Mouse (Mus musculus) forebrain, embryonic 13.5 days (tissue): Measurements from ENCODE around the gene Dpp10. TPM values are rescaled to one million over a fixed set of nuclear protein-coding genes. Genes with fewer than 3 reads are reported as not detected.

Experiments
- ATAC-seq: fragments of 200-750 bp; cut with Nextera tagmentation; 2 replicates; pipeline ENCODE4 v1.8.0; 2017
- H3K27ac ChIP-seq: fragments of 300-500 bp; sonication (generic); 2 replicates; pipeline ENCODE4 v1.5.1; 2015; ENCODE audit warnings: inconsistent platforms, mild to moderate bottlenecking, moderate library complexity
- H3K27me3 ChIP-seq: fragments of 300-500 bp; sonication (generic); 2 replicates; pipeline ENCODE4 v1.6.1; 2015; ENCODE audit warnings: mild to moderate bottlenecking, inconsistent platforms
- H3K36me3 ChIP-seq: fragments of 300-500 bp; sonication (generic); 2 replicates; pipeline ENCODE4 v1.6.1; 2015; ENCODE audit warnings: mild to moderate bottlenecking, inconsistent platforms; ENCODE audit not compliant: poor library complexity, severe bottlenecking
- H3K4me1 ChIP-seq: fragments of 300-500 bp; sonication (generic); 2 replicates; pipeline ENCODE4 v1.6.1; 2015; ENCODE audit warnings: inconsistent platforms
- H3K4me2 ChIP-seq: fragments of 300-500 bp; sonication (generic); 2 replicates; pipeline ENCODE4 v1.6.1; 2015; ENCODE audit warnings: inconsistent platforms, mild to moderate bottlenecking, moderate library complexity
- H3K4me3 ChIP-seq: fragments of 300-500 bp; sonication (generic); 2 replicates; pipeline ENCODE4 v1.5.1; 2015; ENCODE audit warnings: mild to moderate bottlenecking, inconsistent platforms
- H3K9ac ChIP-seq: fragments of 300-500 bp; sonication (generic); 2 replicates; pipeline ENCODE4 v1.6.1; 2015; ENCODE audit warnings: mild to moderate bottlenecking, inconsistent platforms
- H3K9me3 ChIP-seq: fragments of 300-500 bp; sonication (generic); replicated peaks from 2 replicates; pipeline ENCODE4 v1.6.1; 2016; ENCODE audit warnings: inconsistent platforms
- WGBS: fragments of 180-500 bp; shearing (Covaris S2); methylation state at CpG from one replicate; pipeline ENCODE4 v1.1.7; 2015; 5-methylcytosine and 5-hydroxymethylcytosine counted together
- polyA plus RNA-seq: library from polyadenylated mRNA; unstranded; fragments of >200 nt; fragmentation: Nextera tagmentation; extraction: Ambion mirVana; gene quantifications from 2 replicates; pipeline ENCODE4 v1.2.1, GENCODE M21; 2015

The Dpp10 gene
- polyA plus RNA-seq, 1 experiment from 2014 or later = 2.9 TPM

DNA sequence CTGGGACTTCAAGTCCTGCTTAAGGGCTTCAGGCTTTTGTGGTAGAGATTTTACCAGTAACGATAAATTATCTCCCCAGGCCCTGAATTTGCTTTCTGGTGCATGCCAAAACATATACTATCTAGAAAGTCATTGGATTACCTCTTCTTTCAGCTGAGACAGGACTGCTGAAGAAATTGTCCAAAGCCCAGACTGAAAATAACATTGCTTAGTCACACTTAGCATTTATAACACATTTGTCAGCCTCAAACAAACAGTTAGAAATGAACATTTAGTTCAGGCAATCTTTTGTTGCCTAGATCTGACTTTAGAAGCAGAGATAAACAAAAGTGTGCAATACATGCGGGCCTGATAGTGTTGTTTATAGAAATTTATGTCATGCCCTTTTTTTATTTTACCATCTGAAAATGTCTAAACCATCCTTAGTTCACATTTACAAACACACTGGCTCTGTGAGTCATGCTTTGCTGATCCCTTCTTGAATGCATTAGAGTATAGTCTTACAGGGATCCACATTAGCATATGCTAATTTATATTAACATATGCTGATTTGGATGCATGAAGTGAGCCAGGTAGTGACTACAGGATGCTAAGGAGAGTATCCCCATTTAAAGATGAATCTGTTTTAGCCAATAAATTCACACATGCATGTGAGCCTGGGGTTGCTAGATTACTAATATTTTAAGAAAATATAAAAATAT, 59.9 kb downstream of the Dpp10 start:
- Histone ChIP-seq H3K27ac (no peak overlapping the region), H3K4me2 (no peak overlapping the region), H3K36me3 (no peaks in the 10 kb centered on the region), H3K4me1 (no peaks in the 10 kb centered on the region), H3K9ac (no peak overlapping the region), H3K9me3 (no peaks in the 10 kb centered on the region), H3K4me3 (no peak overlapping the region), H3K27me3 (no peaks in the 10 kb centered on the region)
- ATAC-seq = 0 out of 2 replicates have a peak, but pooled peaks have one; percentile 55
- WGBS = 80% methylated on average over 2 of the region's 2 CpGs

DNA sequence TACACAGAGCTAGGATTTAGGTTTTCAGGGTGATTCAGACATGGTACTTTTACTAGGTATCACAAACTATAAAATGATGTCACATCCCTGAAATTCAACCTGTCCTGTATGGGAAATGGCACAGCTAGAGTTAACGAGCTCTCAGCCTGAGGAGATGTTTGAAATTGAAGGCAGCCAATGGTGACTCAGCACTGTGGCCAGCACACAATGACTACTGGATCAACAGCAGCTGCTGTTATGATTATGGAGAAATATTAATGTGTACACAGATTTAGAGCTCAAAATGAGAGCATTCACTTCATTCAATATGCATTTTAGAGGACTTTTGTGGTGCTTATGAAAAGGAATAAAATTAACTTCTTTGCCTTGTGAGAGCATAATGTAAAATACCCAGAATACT, 66.8 kb downstream of the Dpp10 start:
- Histone ChIP-seq H3K4me2 (no peak overlapping the region), H3K4me1 (no peaks in the 10 kb centered on the region), H3K27ac (no peak overlapping the region), H3K27me3 (no peaks in the 10 kb centered on the region), H3K9me3 (no peaks in the 10 kb centered on the region), H3K36me3 (no peaks in the 10 kb centered on the region), H3K9ac (no peak overlapping the region), H3K4me3 (no peak overlapping the region)
- no peak for ATAC-seq
- WGBS = 58% methylated on average over 1 of the region's 1 CpGs

DNA sequence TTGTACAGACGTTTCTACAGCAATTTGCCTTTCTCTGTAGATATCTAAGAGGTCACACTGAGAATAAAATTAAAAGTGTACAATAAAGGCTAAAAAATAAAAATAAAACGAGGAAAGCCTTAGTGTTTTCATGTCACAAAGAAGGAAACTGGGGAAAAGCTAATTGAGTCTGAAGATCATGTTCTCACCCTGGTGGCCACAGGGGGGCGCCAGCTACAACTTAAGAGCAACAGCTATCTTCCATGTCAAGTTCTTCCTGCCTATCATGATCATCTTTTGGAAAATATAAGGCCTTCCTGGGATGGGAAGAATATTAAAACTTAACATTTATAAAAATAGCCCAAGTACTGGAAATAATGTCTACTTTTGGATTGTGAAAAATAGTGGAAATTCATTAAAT, 70.7 kb downstream of the Dpp10 start:
- no peak for ATAC-seq
- Histone ChIP-seq H3K4me1 (no peaks in the 10 kb centered on the region), H3K36me3 (no peaks in the 10 kb centered on the region), H3K4me2 (no peak overlapping the region), H3K9me3 (no peaks in the 10 kb centered on the region), H3K27me3 (no peaks in the 10 kb centered on the region), H3K4me3 (no peak overlapping the region), H3K9ac (no peak overlapping the region), H3K27ac (no peak overlapping the region)
- 27% methylated on average over 3 of the region's 3 CpGs for WGBS

DNA sequence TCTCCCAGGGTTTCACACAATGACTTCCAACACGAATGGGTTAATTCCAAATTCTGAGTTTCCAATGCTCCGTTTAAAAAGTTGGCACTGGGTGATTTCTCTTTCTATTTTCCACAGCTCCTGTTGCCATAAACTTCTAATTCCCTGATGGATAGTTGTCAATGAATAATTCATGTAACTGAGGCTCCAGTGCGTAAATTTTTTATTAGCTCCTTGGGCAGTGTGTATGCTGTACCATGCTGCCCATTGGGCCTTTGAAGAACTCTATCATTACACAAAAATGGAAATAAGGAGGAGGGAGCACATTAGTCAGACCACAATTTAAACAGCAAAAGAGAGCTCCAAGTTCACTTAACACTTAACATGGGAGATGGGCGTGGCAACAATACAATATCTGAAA, 99.2 kb downstream of the Dpp10 start:
- no peaks in the 10 kb centered on the region for H3K36me3 ChIP-seq
- no peak for ATAC-seq
- no peaks in the 10 kb centered on the region for H3K27me3 ChIP-seq
- no peak overlapping the region for H3K9ac ChIP-seq
- H3K4me2 ChIP-seq = no peak overlapping the region
- no peak overlapping the region for H3K4me3 ChIP-seq
- H3K27ac ChIP-seq = no peak overlapping the region
- 62% methylated on average over 4 of the region's 4 CpGs for WGBS
- H3K4me1 ChIP-seq = no peaks in the 10 kb centered on the region
- H3K9me3 ChIP-seq = no peaks in the 10 kb centered on the region

DNA sequence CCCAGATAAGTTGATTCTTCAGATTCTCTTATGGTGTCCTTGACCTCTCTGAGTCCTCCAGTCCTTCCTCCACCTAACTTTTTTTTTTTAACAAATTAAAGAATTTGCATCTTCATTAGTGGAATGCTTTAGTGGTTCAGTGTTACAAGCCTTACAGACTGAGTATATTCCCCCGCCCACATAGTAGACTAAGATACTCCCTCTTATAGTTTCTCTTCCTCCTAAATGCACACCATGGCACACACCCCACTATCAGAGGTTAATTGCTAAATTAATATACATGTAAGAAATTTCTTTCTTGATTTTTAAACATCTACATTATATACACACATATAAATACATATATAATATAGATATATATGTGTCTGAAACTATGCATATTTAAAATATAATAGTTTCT, 104.5 kb downstream of the Dpp10 start:
- Histone ChIP-seq H3K27me3 (no peaks in the 10 kb centered on the region), H3K9ac (no peak overlapping the region), H3K36me3 (no peaks in the 10 kb centered on the region), H3K27ac (no peak overlapping the region), H3K4me3 (no peak overlapping the region), H3K4me1 (no peaks in the 10 kb centered on the region), H3K9me3 (no peaks in the 10 kb centered on the region), H3K4me2 (no peak overlapping the region)
- ATAC-seq = no peak
- 93% methylated on average over 1 of the region's 1 CpGs for WGBS

DNA sequence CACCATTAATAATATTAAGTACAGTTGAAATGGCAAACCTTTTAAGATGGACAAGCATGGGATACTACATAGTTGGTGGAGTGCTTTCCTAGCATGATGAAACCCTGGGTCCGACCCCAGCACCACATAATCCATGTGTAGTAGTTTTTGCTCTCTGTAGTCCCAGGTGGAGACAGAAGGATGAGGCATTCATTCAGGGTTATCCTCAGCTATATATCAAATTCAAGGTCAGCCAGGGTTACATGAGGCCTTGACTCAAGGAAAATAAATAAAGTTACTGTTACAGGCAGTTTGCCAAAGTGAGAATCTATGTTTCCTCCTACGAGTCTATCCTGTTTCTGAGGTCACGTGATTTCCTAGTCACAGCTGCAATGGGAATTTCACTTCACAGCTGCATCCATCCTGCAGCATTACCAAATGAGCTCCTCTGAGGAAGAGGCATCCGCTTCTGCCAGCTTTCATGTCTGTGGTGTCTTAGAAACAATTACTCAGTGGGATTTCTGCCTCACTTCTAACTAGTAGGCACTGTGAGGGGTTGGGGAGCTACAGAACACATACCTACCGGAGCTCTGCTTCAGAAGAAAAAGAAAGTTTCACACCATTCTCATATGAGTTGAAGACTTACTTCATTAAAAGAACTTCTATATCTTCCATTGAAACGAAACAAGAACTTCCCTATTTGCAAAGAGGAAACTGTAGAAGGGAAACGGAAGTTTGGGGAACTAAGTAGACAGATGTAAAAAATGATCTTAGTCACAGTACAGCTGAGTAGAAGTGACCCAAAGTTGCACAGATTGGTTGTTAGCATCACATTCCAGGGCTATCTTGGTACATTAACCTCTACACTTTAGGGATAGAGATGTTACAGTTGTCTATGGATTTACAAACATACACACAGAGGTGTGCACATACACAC, 111.3 kb downstream of the Dpp10 start:
- Histone ChIP-seq H3K4me2 (no peak overlapping the region), H3K9ac (no peak overlapping the region), H3K4me1 (no peaks in the 10 kb centered on the region), H3K9me3 (no peaks in the 10 kb centered on the region), H3K27ac (no peak overlapping the region), H3K27me3 (no peaks in the 10 kb centered on the region), H3K36me3 (no peaks in the 10 kb centered on the region), H3K4me3 (no peak overlapping the region)
- ATAC-seq = no peak
- WGBS = 81% methylated on average over 7 of the region's 7 CpGs

DNA sequence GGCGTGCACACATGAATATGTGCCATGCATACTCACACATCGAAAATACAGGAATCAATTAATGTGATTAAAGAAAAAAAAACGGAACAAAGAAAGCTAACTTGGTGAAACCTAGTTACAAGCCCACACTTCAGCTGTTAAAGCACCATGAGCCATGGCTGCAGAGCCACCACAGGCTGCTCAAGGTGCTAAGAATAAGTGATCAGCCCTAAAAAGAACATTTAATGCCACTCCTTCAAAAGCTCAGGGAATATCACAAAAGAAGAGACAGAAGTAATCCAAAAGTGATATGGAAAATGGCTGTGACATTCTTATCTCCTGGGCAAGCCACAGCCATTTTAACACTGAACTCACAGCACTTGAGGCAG, 117.4 kb downstream of the Dpp10 start:
- no peak overlapping the region for H3K27ac ChIP-seq
- no peak overlapping the region for H3K4me3 ChIP-seq
- no peaks in the 10 kb centered on the region for H3K36me3 ChIP-seq
- no peak overlapping the region for H3K9ac ChIP-seq
- no peaks in the 10 kb centered on the region for H3K9me3 ChIP-seq
- WGBS = 84% methylated on average over 3 of the region's 3 CpGs
- no peak overlapping the region for H3K4me2 ChIP-seq
- H3K27me3 ChIP-seq = no peaks in the 10 kb centered on the region
- H3K4me1 ChIP-seq = no peaks in the 10 kb centered on the region
- ATAC-seq = no peak

DNA sequence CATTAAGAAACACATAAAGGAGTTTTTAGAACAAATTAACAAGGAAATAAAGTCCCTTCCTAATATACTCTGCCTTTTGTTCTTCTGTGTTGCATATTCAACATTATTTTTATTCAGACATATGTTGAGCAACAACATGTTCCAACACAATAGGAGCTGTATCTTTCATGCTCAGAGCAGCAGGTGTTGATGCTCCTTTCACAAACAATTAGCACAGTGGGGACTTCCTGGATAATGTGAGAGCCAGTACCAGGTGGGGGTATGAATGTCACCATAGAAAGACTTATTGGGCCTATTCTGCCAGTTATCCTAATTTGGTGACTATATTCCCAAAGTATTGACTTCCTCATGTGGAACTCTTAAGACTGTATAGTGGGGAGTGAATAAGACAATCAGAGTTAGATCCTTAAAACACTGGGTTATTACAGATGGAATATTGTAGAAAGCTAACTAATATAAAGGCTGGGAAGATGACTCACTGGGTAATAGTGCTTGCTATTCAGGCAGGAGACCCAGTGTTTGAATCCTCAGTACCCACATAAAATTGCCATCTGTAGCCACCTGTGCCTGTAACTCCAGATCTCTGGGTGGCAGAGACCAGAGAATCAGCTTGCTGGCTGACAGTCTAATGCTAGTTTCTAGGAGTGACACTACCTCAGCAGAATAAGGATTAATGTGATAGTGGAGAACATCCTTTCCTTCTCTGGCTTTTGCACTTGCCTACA, 117.9 kb downstream of the Dpp10 start:
- H3K27ac ChIP-seq = no peak overlapping the region
- H3K4me1 ChIP-seq = no peaks in the 10 kb centered on the region
- no peak overlapping the region for H3K4me2 ChIP-seq
- H3K4me3 ChIP-seq = no peak overlapping the region
- no peak overlapping the region for H3K9ac ChIP-seq
- no peaks in the 10 kb centered on the region for H3K36me3 ChIP-seq
- ATAC-seq = peak; percentile 21; the same call in 1 of the 2 replicates
- no peaks in the 10 kb centered on the region for H3K9me3 ChIP-seq
- no peaks in the 10 kb centered on the region for H3K27me3 ChIP-seq

DNA sequence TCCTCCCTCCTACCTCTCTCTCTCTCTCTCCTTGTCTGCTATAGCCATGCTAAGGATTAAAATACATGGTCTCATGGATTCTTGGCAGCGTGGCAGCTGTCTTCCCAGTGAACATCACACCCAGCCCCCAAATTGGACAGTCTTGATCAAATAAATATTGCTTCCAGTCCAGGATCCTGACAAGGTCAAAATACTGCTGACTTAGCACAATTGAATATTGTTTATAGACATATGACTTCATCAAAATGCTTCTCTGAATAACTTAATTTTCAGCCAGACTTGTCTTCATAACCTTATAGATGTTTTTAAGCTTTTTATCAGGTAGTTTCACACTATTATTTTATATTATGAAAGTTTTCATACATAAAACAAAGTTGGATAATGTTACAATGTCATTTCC, 120.5 kb downstream of the Dpp10 start:
- no peaks in the 10 kb centered on the region for H3K36me3 ChIP-seq
- H3K4me3 ChIP-seq = no peak overlapping the region
- no peaks in the 10 kb centered on the region for H3K9me3 ChIP-seq
- H3K27me3 ChIP-seq = no peaks in the 10 kb centered on the region
- no peak for ATAC-seq
- H3K27ac ChIP-seq = no peak overlapping the region
- no peak overlapping the region for H3K4me2 ChIP-seq
- no peak overlapping the region for H3K9ac ChIP-seq
- 91% methylated on average over 1 of the region's 1 CpGs for WGBS
- no peaks in the 10 kb centered on the region for H3K4me1 ChIP-seq

DNA sequence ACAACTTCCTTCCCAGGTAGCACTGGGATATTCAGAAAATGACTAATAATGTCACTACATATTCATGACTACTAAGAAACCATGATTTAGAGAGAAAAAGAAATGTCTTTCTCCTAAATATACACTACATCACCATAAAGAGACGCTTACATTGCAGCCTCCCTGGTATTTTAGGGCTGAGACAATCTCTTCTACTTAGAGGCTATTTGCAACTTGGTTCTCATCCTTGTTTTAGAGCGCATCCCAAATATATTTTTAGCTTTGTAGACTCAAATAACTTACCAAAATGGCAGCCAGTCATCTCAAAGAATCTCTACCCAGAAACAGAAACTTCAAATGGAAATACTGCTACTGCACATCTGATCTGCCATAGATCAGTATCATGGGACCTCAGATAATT, 121.5 kb downstream of the Dpp10 start:
- no peaks in the 10 kb centered on the region for H3K27me3 ChIP-seq
- no peak overlapping the region for H3K4me3 ChIP-seq
- no peaks in the 10 kb centered on the region for H3K36me3 ChIP-seq
- WGBS = 90% methylated on average over 2 of the region's 2 CpGs
- no peak for ATAC-seq
- no peaks in the 10 kb centered on the region for H3K9me3 ChIP-seq
- H3K4me2 ChIP-seq = no peak overlapping the region
- H3K4me1 ChIP-seq = no peaks in the 10 kb centered on the region
- no peak overlapping the region for H3K9ac ChIP-seq
- H3K27ac ChIP-seq = no peak overlapping the region

DNA sequence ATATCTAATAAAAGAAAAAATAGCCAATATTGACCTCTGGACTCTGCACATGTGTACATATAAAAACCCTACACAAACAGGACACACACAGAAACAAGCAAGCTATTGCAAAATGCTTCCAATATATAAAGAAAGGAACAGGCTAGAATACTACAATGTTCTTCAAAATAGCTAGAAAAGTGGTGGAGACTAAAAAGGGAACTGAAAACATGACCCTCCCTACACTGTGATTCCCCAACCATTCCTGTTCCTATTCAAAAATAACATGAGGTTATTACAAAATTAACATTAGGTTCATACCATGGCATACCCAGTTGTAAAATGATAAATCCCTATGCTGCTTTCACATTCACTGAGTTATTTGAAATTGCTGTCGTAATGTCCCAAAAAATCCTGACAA, 125.8 kb downstream of the Dpp10 start:
- no peak overlapping the region for H3K9ac ChIP-seq
- no peaks in the 10 kb centered on the region for H3K4me1 ChIP-seq
- H3K27ac ChIP-seq = no peak overlapping the region
- H3K4me3 ChIP-seq = no peak overlapping the region
- no peaks in the 10 kb centered on the region for H3K9me3 ChIP-seq
- H3K4me2 ChIP-seq = no peak overlapping the region
- H3K27me3 ChIP-seq = no peaks in the 10 kb centered on the region
- ATAC-seq = no peak
- H3K36me3 ChIP-seq = no peaks in the 10 kb centered on the region
- 93% methylated on average over 1 of the region's 1 CpGs for WGBS

DNA sequence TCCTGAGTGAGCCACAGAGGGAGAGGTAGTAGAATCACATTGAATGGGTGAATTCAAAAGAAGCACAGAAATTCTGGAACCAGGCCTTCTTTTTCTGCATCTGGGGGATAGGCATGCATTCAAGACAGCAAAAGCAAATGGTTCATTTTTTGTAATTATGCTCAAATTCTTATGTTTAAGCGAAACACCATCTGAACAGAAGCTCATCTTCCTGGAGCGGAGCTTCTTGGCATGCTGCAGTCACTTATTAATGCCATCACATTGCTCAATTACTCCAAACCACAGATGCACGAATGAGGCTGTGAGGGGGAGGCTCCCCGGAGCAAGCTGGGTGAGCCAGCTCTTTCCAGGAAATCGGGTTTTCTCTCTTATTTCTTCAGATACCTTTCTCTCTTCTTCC, 142.7 kb downstream of the Dpp10 start:
- peak; percentile 78; the same call in 1 of the 2 replicates for ATAC-seq
- Histone ChIP-seq H3K4me3 (no peak overlapping the region), H3K36me3 (no peaks in the 10 kb centered on the region), H3K9ac (no peak overlapping the region), H3K9me3 (no peaks in the 10 kb centered on the region), H3K4me1 (no peaks in the 10 kb centered on the region), H3K4me2 (no peak overlapping the region), H3K27ac (no peak overlapping the region), H3K27me3 (no peaks in the 10 kb centered on the region)
- WGBS = 73% methylated on average over 5 of the region's 5 CpGs
